Mouse (Mus musculus) midbrain, embryonic 11.5 days (tissue): Measurements from ENCODE around the gene Apobr. TPM values are rescaled to one million over a fixed set of nuclear protein-coding genes. Genes with fewer than 3 reads are reported as not detected.
A peak's percentile ranks its signal among the peaks of the same experiment; 100 is the strongest.

Experiments used
- ATAC-seq: fragments of 200-750 bp; cut with Nextera tagmentation; 2 replicates; pipeline ENCODE4 v1.8.0; 2017; ENCODE audit warnings: moderate TSS enrichment, moderate library complexity; ENCODE audit not compliant: low FRiP score
- DNase-seq: peaks from one replicate; pipeline ENCODE4 v3.0.0; 2015; ENCODE audit warnings: low spot score; ENCODE audit errors: missing footprints
- H3K27ac ChIP-seq: fragments of 300-500 bp; sonication (generic); 2 replicates; pipeline ENCODE4 v1.5.1; 2014; ENCODE audit warnings: low read depth, low read length
- H3K27me3 ChIP-seq: fragments of 300-500 bp; sonication (generic); 2 replicates; pipeline ENCODE4 v1.6.1; 2014; ENCODE audit warnings: mild to moderate bottlenecking, low read length, moderate library complexity, mixed read lengths; ENCODE audit not compliant: control insufficient read depth, insufficient read depth
- H3K36me3 ChIP-seq: fragments of 300-500 bp; sonication (generic); 2 replicates; pipeline ENCODE4 v1.6.1; 2014; ENCODE audit warnings: mild to moderate bottlenecking, low read length, moderate library complexity, mixed read lengths; ENCODE audit not compliant: control insufficient read depth, insufficient read depth
- H3K4me1 ChIP-seq: fragments of 300-500 bp; sonication (generic); 2 replicates; pipeline ENCODE4 v1.6.1; 2014; ENCODE audit warnings: low read length; ENCODE audit not compliant: control insufficient read depth, insufficient read depth
- H3K4me2 ChIP-seq: fragments of 300-500 bp; sonication (generic); 2 replicates; pipeline ENCODE4 v1.6.1; 2014; ENCODE audit warnings: mild to moderate bottlenecking, moderate library complexity
- H3K4me3 ChIP-seq: fragments of 300-500 bp; sonication (generic); 2 replicates; pipeline ENCODE4 v1.5.1; 2014; ENCODE audit warnings: low read depth, low read length
- H3K9ac ChIP-seq: fragments of 300-500 bp; sonication (generic); 2 replicates; pipeline ENCODE4 v1.6.1; 2014; ENCODE audit warnings: low read length
- H3K9me3 ChIP-seq: fragments of 300-500 bp; sonication (generic); 2 replicates; pipeline ENCODE4 v1.6.1; 2016; ENCODE audit warnings: low read length; ENCODE audit not compliant: control insufficient read depth
- WGBS: fragments of 180-500 bp; shearing (Covaris S2); extraction: QIAGEN DNeasy Blood & Tissue Kit; methylation state at CpG from one replicate; pipeline ENCODE4 v1.1.7; 2014; 5-methylcytosine and 5-hydroxymethylcytosine counted together
- polyA plus RNA-seq: library from polyadenylated mRNA; unstranded; fragments of >200 nt; fragmentation: Nextera tagmentation; extraction: Ambion mirVana; gene quantifications from 2 replicates; pipeline ENCODE4 v1.2.1, GENCODE M21; 2014

The Apobr gene
- polyA plus RNA-seq, 1 experiment from 2014 or later, result 0.57 TPM

GRCm38 (mm10) chr7:126587779-126588178 is 3.0 kb downstream of the Apobr start:
- H3K27ac ChIP-seq, result no peak overlapping the region
- no peak overlapping the region for H3K4me3 ChIP-seq
- 4% methylated on average over 16 of the region's 16 CpGs for WGBS
- H3K9ac ChIP-seq, result peak overlapping the region; percentile 38
- H3K27me3 ChIP-seq, result peaks cover 3% of the 10 kb centered on the region; the same call in 1 of the 2 replicates
- DNase-seq (peak; percentile 94), ATAC-seq (peak; percentile 61; the same call in 1 of the 2 replicates)
- H3K9me3 ChIP-seq, result no peaks in the 10 kb centered on the region
- H3K4me1 ChIP-seq, result peaks cover 3% of the 10 kb centered on the region; the same call in 1 of the 2 replicates
- H3K4me2 ChIP-seq, result peak overlapping the region; percentile 30
- no peaks in the 10 kb centered on the region for H3K36me3 ChIP-seq

- H3K4me2 ChIP-seq, result no peak within 1 kb of the TSS
- WGBS, result 82% methylated on average over 11 of the region's 11 CpGs
- no peak for DNase-seq
Measured at GRCm38 (mm10) chr7:126594862-126595561, 10.3 kb downstream of the Apobr start, which contains the start of gene Il27. Il27 (minus strand) TSS chr7:126594941.

GRCm38 (mm10) chr7:126595890-126596289 is 11.1 kb downstream of the Apobr start:
- H3K27me3 ChIP-seq, result no peaks in the 10 kb centered on the region
- H3K9me3 ChIP-seq, result no peaks in the 10 kb centered on the region
- no peaks in the 10 kb centered on the region for H3K36me3 ChIP-seq
- 84% methylated on average over 5 of the region's 5 CpGs for WGBS
- no peak overlapping the region for H3K9ac ChIP-seq
- no peak overlapping the region for H3K27ac ChIP-seq
- no peak overlapping the region for H3K4me3 ChIP-seq
- H3K4me2 ChIP-seq, result no peak overlapping the region
- H3K4me1 ChIP-seq, result no peaks in the 10 kb centered on the region
- ATAC-seq (no peak), DNase-seq (no peak)

More at GRCm38 (mm10) chr7:126594862-126595561, 10.3 kb downstream of the Apobr start, which contains the start of gene Il27:
- no peak for ATAC-seq
- Histone ChIP-seq H3K36me3 (no peaks in the 10 kb centered on the region), H3K27ac (no peak within 1 kb of the TSS), H3K4me3 (no peak within 1 kb of the TSS), H3K9ac (no peak within 1 kb of the TSS), H3K4me1 (no peaks in the 10 kb centered on the region), H3K27me3 (no peaks in the 10 kb centered on the region), H3K9me3 (no peaks in the 10 kb centered on the region)

- no peak overlapping the region for H3K27ac ChIP-seq
- H3K27me3 ChIP-seq, result no peaks in the 10 kb centered on the region
- H3K4me3 ChIP-seq, result no peak overlapping the region
- ATAC-seq (no peak), DNase-seq (no peak)
- no peaks in the 10 kb centered on the region for H3K9me3 ChIP-seq
- no peak overlapping the region for H3K9ac ChIP-seq
- no peaks in the 10 kb centered on the region for H3K4me1 ChIP-seq
- no peak overlapping the region for H3K4me2 ChIP-seq
- 61% methylated on average over 6 of the region's 6 CpGs for WGBS
- H3K36me3 ChIP-seq, result no peaks in the 10 kb centered on the region
Measured at GRCm38 (mm10) chr7:126596414-126596813, 11.7 kb downstream of the Apobr start.

- no peak for ATAC-seq
- Histone ChIP-seq H3K27ac (no peak overlapping the region), H3K4me3 (no peak overlapping the region)
Measured at GRCm38 (mm10) chr7:126598919-126599318, 14.2 kb downstream of the Apobr start.

GRCm38 (mm10) chr7:126601896-126602295 is 17.2 kb downstream of the Apobr start:
- H3K36me3 ChIP-seq, result no peaks in the 10 kb centered on the region
- no peaks in the 10 kb centered on the region for H3K27me3 ChIP-seq
- ATAC-seq, result no peak
- no peak overlapping the region for H3K27ac ChIP-seq
- no peak overlapping the region for H3K9ac ChIP-seq
- H3K4me3 ChIP-seq, result no peak overlapping the region
- no peak for DNase-seq
- H3K4me2 ChIP-seq, result no peak overlapping the region
- no peaks in the 10 kb centered on the region for H3K4me1 ChIP-seq
- 49% methylated on average over 4 of the region's 5 CpGs for WGBS
- H3K9me3 ChIP-seq, result no peaks in the 10 kb centered on the region

More at GRCm38 (mm10) chr7:126598919-126599318, 14.2 kb downstream of the Apobr start:
- Histone ChIP-seq H3K4me2 (no peak overlapping the region), H3K9ac (no peak overlapping the region), H3K4me1 (no peaks in the 10 kb centered on the region), H3K9me3 (no peaks in the 10 kb centered on the region), H3K27me3 (no peaks in the 10 kb centered on the region), H3K36me3 (no peaks in the 10 kb centered on the region)
- WGBS, result 83% methylated on average over 6 of the region's 6 CpGs
- DNase-seq, result no peak

GRCm38 (mm10) chr7:126602650-126603049 is 17.9 kb downstream of the Apobr start:
- Histone ChIP-seq H3K27me3 (no peaks in the 10 kb centered on the region), H3K4me2 (no peak overlapping the region), H3K9me3 (no peaks in the 10 kb centered on the region), H3K27ac (no peak overlapping the region), H3K4me1 (no peaks in the 10 kb centered on the region), H3K36me3 (no peaks in the 10 kb centered on the region), H3K4me3 (no peak overlapping the region), H3K9ac (no peak overlapping the region)
- 88% methylated on average over 3 of the region's 3 CpGs for WGBS
- ATAC-seq, result no peak
- DNase-seq, result no peak

- H3K4me3 ChIP-seq, result no peak overlapping the region
- no peaks in the 10 kb centered on the region for H3K9me3 ChIP-seq
- H3K36me3 ChIP-seq, result no peaks in the 10 kb centered on the region
- DNase-seq (no peak), ATAC-seq (no peak)
- H3K27ac ChIP-seq, result no peak overlapping the region
- no peaks in the 10 kb centered on the region for H3K4me1 ChIP-seq
- no peak overlapping the region for H3K9ac ChIP-seq
- 89% methylated on average over 5 of the region's 5 CpGs for WGBS
- no peaks in the 10 kb centered on the region for H3K27me3 ChIP-seq
- no peak overlapping the region for H3K4me2 ChIP-seq
Measured at GRCm38 (mm10) chr7:126606611-126607010, 21.9 kb downstream of the Apobr start.

GRCm38 (mm10) chr7:126607064-126607463 is 22.3 kb downstream of the Apobr start:
- H3K27me3 ChIP-seq, result no peaks in the 10 kb centered on the region
- H3K27ac ChIP-seq, result no peak overlapping the region
- H3K9me3 ChIP-seq, result no peaks in the 10 kb centered on the region
- WGBS, result 81% methylated on average over 3 of the region's 3 CpGs
- DNase-seq (no peak), ATAC-seq (no peak)
- no peak overlapping the region for H3K4me2 ChIP-seq
- H3K4me3 ChIP-seq, result no peak overlapping the region
- H3K9ac ChIP-seq, result no peak overlapping the region
- H3K36me3 ChIP-seq, result no peaks in the 10 kb centered on the region
- no peaks in the 10 kb centered on the region for H3K4me1 ChIP-seq
